In genomic region chr16:87249903-87250302, GRCm38 (mm10) we compare ENCODE assay signal across 9 mouse cellular contexts.
A peak's percentile ranks its signal among the peaks of the same experiment; 100 is the strongest.
DNase-seq lines count a peak whose midpoint lies in the region; ATAC-seq and TF ChIP-seq lines count a peak whose summit lies in the region.
"Had no signal": no experiment of that assay in that cellular context is flagged by ENCODE, and none has a peak within 500 bp of the region (broad histone marks: within the 10 kb centered on the region; RNA-seq: fewer than 3 reads in every experiment).

No protein-coding gene starts in this region.

- 25% methylated on average over 7 of the region's 7 CpGs for WGBS in heart, adult 2 months
- 29% methylated on average over 7 of the region's 7 CpGs for WGBS in heart, embryonic 12.5 days
- 29% methylated on average over 7 of the region's 7 CpGs for WGBS in forebrain, embryonic 14.5 days
- WGBS in liver, embryonic 14.5 days (ENCODE audit: insufficient replicate concordance) = 17% methylated on average over 7 of the region's 7 CpGs

- H3K4me1 ChIP-seq in heart, adult 2 months (ENCODE audit: control insufficient read depth, insufficient read depth, low read length) = peaks cover 1% of the 10 kb centered on the region
- peaks cover 28% of the 10 kb centered on the region for H3K4me1 ChIP-seq in heart, embryonic 12.5 days (replicated peaks)
- H3K4me1 ChIP-seq in forebrain, embryonic 14.5 days (ENCODE audit: control insufficient read depth, insufficient read depth, low read length) = no peaks in the 10 kb centered on the region
- H3K4me1 ChIP-seq in liver, embryonic 14.5 days (replicated peaks; ENCODE audit: control insufficient read depth in 2 of 2, insufficient read depth in 2 of 2, low read length in 1 of 2) = 0 out of 4 replicates have a peak, but pooled peaks cover 0 to 2% of the 10 kb centered on the region in 2 experiments

- H3K27ac ChIP-seq in heart, adult 2 months = peak overlapping the region; percentile 64
- H3K27ac ChIP-seq in heart, embryonic 12.5 days (ENCODE audit: poor library complexity, severe bottlenecking) = no peak overlapping the region
- no peak overlapping the region for H3K27ac ChIP-seq in forebrain, embryonic 14.5 days (ENCODE audit: low read depth, low read length)
- no peak overlapping the region for H3K27ac ChIP-seq in liver, embryonic 14.5 days
- H3K27ac ChIP-seq: embryonic facial prominence, embryonic 15.5 days had no signal

- no peak overlapping the region for H3K9ac ChIP-seq in heart, adult 2 months (ENCODE audit: low read depth, low read length)
- no peak overlapping the region for H3K9ac ChIP-seq in heart, embryonic 12.5 days
- no peak overlapping the region for H3K9ac ChIP-seq in forebrain, embryonic 14.5 days (ENCODE audit: low read length)
- no peak overlapping the region for H3K9ac ChIP-seq in liver, embryonic 14.5 days (replicated peaks)
- H3K9ac ChIP-seq: embryonic facial prominence, embryonic 15.5 days had no signal

- no peaks in the 10 kb centered on the region for H3K9me3 ChIP-seq in heart, embryonic 12.5 days (replicated peaks)
- H3K9me3 ChIP-seq in forebrain, embryonic 14.5 days (replicated peaks; ENCODE audit: control insufficient read depth, low read length) = no peaks in the 10 kb centered on the region
- H3K9me3 ChIP-seq in liver, embryonic 14.5 days (ENCODE audit: control insufficient read depth, low read length) = no peaks in the 10 kb centered on the region
- H3K9me3 ChIP-seq: embryonic facial prominence, embryonic 15.5 days had no signal

- no peak overlapping the region for H3K4me3 ChIP-seq in heart, adult 2 months
- H3K4me3 ChIP-seq in heart, embryonic 12.5 days = no peak overlapping the region
- H3K4me3 ChIP-seq in forebrain, embryonic 14.5 days (ENCODE audit: low read depth, low read length) = no peak overlapping the region
- H3K4me3 ChIP-seq in liver, embryonic 14.5 days (ENCODE audit: insufficient read depth in 1 of 2, low read depth in 2 of 2, low read length in 2 of 2) = no peak overlapping the region
- H3K4me3 ChIP-seq: embryonic facial prominence, embryonic 15.5 days had no signal

- no peak for DNase-seq in heart, adult 2 months
- DNase-seq in thymus, postnatal 4 days = peak; percentile 14
- no peak for DNase-seq in thymus, postnatal 14 days
- peak; percentile 43 for DNase-seq in forebrain, embryonic 14.5 days (ENCODE audit: low spot score)
- DNase-seq in liver, embryonic 14.5 days (ENCODE audit: low read depth in 3 of 3, low spot score in 3 of 3) = no peak
- DNase-seq in thymus, postnatal 10 days (ENCODE audit: low spot score in 2 of 2) = no peak

- no peak overlapping the region for H3K4me2 ChIP-seq in heart, embryonic 12.5 days
- H3K4me2 ChIP-seq in forebrain, embryonic 14.5 days (ENCODE audit: low read length) = no peak overlapping the region
- H3K4me2 ChIP-seq in liver, embryonic 14.5 days (ENCODE audit: low read depth) = no peak overlapping the region
- H3K4me2 ChIP-seq: embryonic facial prominence, embryonic 15.5 days had no signal

- no peaks in the 10 kb centered on the region for H3K36me3 ChIP-seq in heart, adult 2 months (ENCODE audit: control insufficient read depth, insufficient read depth, low read length)
- H3K36me3 ChIP-seq in heart, embryonic 12.5 days = no peaks in the 10 kb centered on the region
- no peaks in the 10 kb centered on the region for H3K36me3 ChIP-seq in forebrain, embryonic 14.5 days (ENCODE audit: control insufficient read depth, insufficient read depth, low read length)
- H3K36me3 ChIP-seq in liver, embryonic 14.5 days (replicated peaks; ENCODE audit: control insufficient read depth, insufficient read depth, low read depth) = no peaks in the 10 kb centered on the region
- H3K36me3 ChIP-seq: embryonic facial prominence, embryonic 15.5 days had no signal

- no peak for ATAC-seq in heart, embryonic 12.5 days (ENCODE audit: insufficient number of reproducible peaks, low FRiP score)
- ATAC-seq in forebrain, embryonic 14.5 days = no peak
- no peak for ATAC-seq in liver, embryonic 14.5 days (ENCODE audit: insufficient read depth)
- ATAC-seq in erythroblast, adult 5-6 weeks (replicated peaks; ENCODE audit: low FRiP score, poor library complexity, severe bottlenecking) = no peak

- no peaks in the 10 kb centered on the region for H3K27me3 ChIP-seq in heart, adult 2 months (ENCODE audit: control insufficient read depth, insufficient read depth, low read length)
- H3K27me3 ChIP-seq in heart, embryonic 12.5 days (replicated peaks) = no peaks in the 10 kb centered on the region
- no peaks in the 10 kb centered on the region for H3K27me3 ChIP-seq in forebrain, embryonic 14.5 days (replicated peaks; ENCODE audit: control insufficient read depth, insufficient read depth, low read length)
- H3K27me3 ChIP-seq in liver, embryonic 14.5 days (ENCODE audit: control insufficient read depth, insufficient read depth, low read length) = no peaks in the 10 kb centered on the region

- no peak for TF ChIP-seq POLR2A in heart, adult 2 months (IDR thresholded peaks at IDR 0.05; ENCODE audit: insufficient read depth, low read depth, low read length)

- no peak for TF ChIP-seq EP300 in heart, adult 2 months (IDR thresholded peaks at IDR 0.05; ENCODE audit: insufficient read depth, low read depth, low read length)
- TF ChIP-seq EP300 in liver, embryonic 14.5 days (IDR thresholded peaks at IDR 0.05; ENCODE audit: low read depth) = no peak

- intact Hi-C loops in heart, adult 2 months (cut with DNase I) = loop anchor here (2.0 to 5.0 kb wide), 5 partner anchors 35 to 1573 kb away; no protein-coding TSS in a partner anchor

- TF ChIP-seq CTCF in heart, adult 2 months (IDR thresholded peaks at IDR 0.05) = peak; percentile 78
- peak; percentile 31; the same call in 1 of the 2 replicates for TF ChIP-seq CTCF in liver, embryonic 14.5 days (IDR thresholded peaks at IDR 0.05; ENCODE audit: low read depth)

- H3K79me2 ChIP-seq in heart, adult 2 months (replicated peaks; ENCODE audit: control insufficient read depth, insufficient read depth, low read length) = no peaks in the 10 kb centered on the region

Comparison
In these comparisons a context has a peak if more than half of its experiments do, and no peak if none do; other contexts are left out.
1. DNase-seq: peak in thymus, postnatal 4 days (single experiment) and forebrain, embryonic 14.5 days (single experiment); none in heart, adult 2 months (0 of 2), thymus, postnatal 14 days (single experiment), liver, embryonic 14.5 days (0 of 3) and thymus, postnatal 10 days (0 of 2).